Mouse (Mus musculus): ENCODE data around the gene Mobp.

DNA sequence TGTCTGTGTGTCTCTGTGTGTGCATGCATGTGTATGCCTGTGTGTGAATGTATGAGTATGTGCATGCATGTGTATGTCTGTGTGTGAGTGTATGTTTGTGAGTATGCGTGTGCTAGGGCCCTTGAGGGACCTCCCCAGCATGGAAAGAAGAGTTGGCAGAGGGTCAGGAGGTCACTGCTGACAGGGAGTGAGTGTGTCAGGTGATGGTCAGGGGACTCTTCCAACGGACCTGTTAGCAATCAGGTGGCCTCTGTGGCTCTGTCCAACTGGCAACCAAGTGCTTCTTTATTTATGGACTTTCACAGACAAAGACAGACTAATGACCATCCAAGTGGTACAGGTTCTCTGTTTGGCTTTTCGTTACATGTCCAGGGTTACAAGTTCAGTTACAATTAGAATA lies 69.9 kb downstream of the Mobp start:
- TF ChIP-seq CTCF (IDR thresholded peaks at IDR 0.05; ENCODE audit: low read depth) (no peak), EP300 (IDR thresholded peaks at IDR 0.05; ENCODE audit: low read depth) (no peak)

Measured in heart, postnatal 0 days (tissue).